Mouse (Mus musculus): ENCODE measurements around the gene Ly6g5c. TPM values are rescaled to one million over a fixed set of nuclear protein-coding genes. Genes with fewer than 3 reads are reported as not detected.

Gene Ly6g5c
- total RNA-seq, 2 experiments from 2014 or later = not detected

GRCm38 (mm10) chr17:35079778-35080177 is 28.3 kb upstream of the Ly6g5c start:
- intact Hi-C loops (cut with DNase I) = no loop called here
- DNase-seq (ENCODE audit: low spot score in 2 of 2) = no peak

- intact Hi-C loops (cut with DNase I) = no loop called here
- no peak for DNase-seq (ENCODE audit: low spot score in 2 of 2)
Observed at GRCm38 (mm10) chr17:35080248-35080647, 27.8 kb upstream of the Ly6g5c start.

GRCm38 (mm10) chr17:35080710-35081109 is 27.4 kb upstream of the Ly6g5c start:
- intact Hi-C loops (cut with DNase I) = no loop called here
- DNase-seq (ENCODE audit: low spot score in 2 of 2) = no peak

GRCm38 (mm10) chr17:35082841-35083576 is 25.1 kb upstream of the Ly6g5c start:
- DNase-seq (ENCODE audit: low spot score in 2 of 2) = no peak
- intact Hi-C loops (cut with DNase I) = no loop called here

GRCm38 (mm10) chr17:35083929-35084497 is 24.1 kb upstream of the Ly6g5c start:
- DNase-seq (ENCODE audit: low spot score in 2 of 2) = no peak
- intact Hi-C loops (cut with DNase I) = no loop called here

- intact Hi-C loops (cut with DNase I) = no loop called here
- DNase-seq (ENCODE audit: low spot score in 2 of 2) = no peak
Observed at GRCm38 (mm10) chr17:35085208-35085865, 22.7 kb upstream of the Ly6g5c start, which contains the start of gene Ly6g6f. Gene Ly6g6f, minus strand, starts transcription at chr17:35085610.

GRCm38 (mm10) chr17:35088151-35088550 is 19.9 kb upstream of the Ly6g5c start:
- intact Hi-C loops (cut with DNase I) = no loop called here
- no peak for DNase-seq (ENCODE audit: low spot score in 2 of 2)

GRCm38 (mm10) chr17:35088825-35089644 is 19.0 kb upstream of the Ly6g5c start, which contains the start of gene Abhd16a:
Gene Abhd16a, plus strand, starts transcription at chr17:35089263.
- peak; percentile 96 for DNase-seq (ENCODE audit: low spot score in 2 of 2)
- intact Hi-C loops (cut with DNase I) = no loop called here

- no peak for DNase-seq (ENCODE audit: low spot score in 2 of 2)
- intact Hi-C loops (cut with DNase I) = no loop called here
Observed at GRCm38 (mm10) chr17:35090166-35090932, 17.7 kb upstream of the Ly6g5c start.

- DNase-seq (ENCODE audit: low spot score in 2 of 2) = no peak
- intact Hi-C loops (cut with DNase I) = no loop called here
Observed at GRCm38 (mm10) chr17:35092403-35093198, 15.5 kb upstream of the Ly6g5c start.

GRCm38 (mm10) chr17:35094475-35095365 is 13.4 kb upstream of the Ly6g5c start:
- no peak for DNase-seq (ENCODE audit: low spot score in 2 of 2)
- intact Hi-C loops (cut with DNase I) = no loop called here

GRCm38 (mm10) chr17:35096597-35096996 is 11.5 kb upstream of the Ly6g5c start:
- intact Hi-C loops (cut with DNase I) = no loop called here
- no peak for DNase-seq (ENCODE audit: low spot score in 2 of 2)

GRCm38 (mm10) chr17:35097164-35097655 is 10.9 kb upstream of the Ly6g5c start:
- peak; percentile 59 to 60 for DNase-seq (ENCODE audit: low spot score in 2 of 2)
- intact Hi-C loops (cut with DNase I) = no loop called here

- intact Hi-C loops (cut with DNase I) = no loop called here
- DNase-seq (ENCODE audit: low spot score in 2 of 2) = no peak
Observed at GRCm38 (mm10) chr17:35100196-35100765, 7.8 kb upstream of the Ly6g5c start.

- DNase-seq (ENCODE audit: low spot score in 2 of 2) = no peak
- intact Hi-C loops (cut with DNase I) = no loop called here
Observed at GRCm38 (mm10) chr17:35101161-35101560, 6.9 kb upstream of the Ly6g5c start.

GRCm38 (mm10) chr17:35102299-35102698 is 5.8 kb upstream of the Ly6g5c start:
- intact Hi-C loops (cut with DNase I) = no loop called here
- DNase-seq (ENCODE audit: low spot score in 2 of 2) = no peak

GRCm38 (mm10) chr17:35103221-35103690 is 4.8 kb upstream of the Ly6g5c start:
- intact Hi-C loops (cut with DNase I) = no loop called here
- DNase-seq (ENCODE audit: low spot score in 2 of 2) = no peak
